Mouse (Mus musculus) olfactory bulb, adult 2 months (tissue): ENCODE results near the gene Acsf2.

ENCODE experiments used
- CTCF ChIP-seq: fragments of 200-500 bp; IDR thresholded peaks from 2 replicates; pipeline ENCODE4 v1.5.1; 2012; ENCODE audit warnings: low read depth, mild to moderate bottlenecking, low read length, moderate library complexity; ENCODE audit not compliant: insufficient read depth
- POLR2A ChIP-seq: fragments of 200-500 bp; IDR thresholded peaks from 2 replicates; pipeline ENCODE4 v1.6.1; 2012; ENCODE audit warnings: mild to moderate bottlenecking, low read depth, low read length, moderate library complexity; ENCODE audit not compliant: insufficient read depth

DNA sequence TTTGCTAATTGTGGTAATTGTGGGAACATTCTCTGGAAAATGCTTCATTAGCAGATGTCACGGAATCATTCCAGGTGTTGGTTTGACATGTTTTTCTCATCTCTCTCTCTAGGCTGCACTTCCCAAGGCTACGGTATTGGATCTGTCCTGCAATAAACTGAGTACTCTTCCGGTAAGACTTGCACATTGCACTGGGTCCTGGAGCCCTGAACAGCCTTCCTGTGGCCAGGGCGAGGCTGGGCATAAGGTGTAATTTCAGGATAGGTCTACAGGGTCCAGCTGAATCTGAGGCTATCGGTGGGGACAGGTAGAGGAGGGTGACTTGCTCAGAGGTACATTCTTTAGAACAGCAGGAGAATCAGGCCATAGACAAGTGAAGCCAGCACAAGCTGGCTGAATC lies 30.3 kb upstream of the Acsf2 start:
- TF ChIP-seq CTCF (no peak), POLR2A (no peak)
